Comparison of ENCODE assay signal across 34 mouse cellular contexts in the genomic region with DNA sequence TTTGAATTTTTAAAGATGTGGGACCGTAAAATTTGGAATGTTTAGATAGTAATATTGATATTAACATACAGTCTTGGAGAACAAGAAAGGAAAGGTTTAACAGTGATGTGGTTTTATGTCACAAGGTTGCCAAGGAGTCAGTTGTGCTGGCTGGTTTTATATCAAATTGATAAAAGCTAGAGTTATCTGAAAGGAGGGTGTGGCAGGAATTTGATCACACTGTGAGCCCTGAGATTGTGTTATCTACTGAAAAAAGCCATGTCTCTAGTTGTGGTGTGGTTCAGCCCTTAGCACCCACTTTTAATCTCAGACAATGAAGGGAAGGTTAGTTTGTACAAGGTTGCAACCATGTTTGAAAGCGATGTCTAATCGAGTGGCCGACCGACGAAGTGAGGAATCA.
"Had no signal": no experiment of that assay in that cellular context is flagged by ENCODE, and none has a peak within 500 bp of the region (broad histone marks: within the 10 kb centered on the region; RNA-seq: fewer than 3 reads in every experiment).

No protein-coding gene starts in this region.

- H3K27me3 ChIP-seq: heart, embryonic 12.5 days; heart, embryonic 13.5 days; heart, embryonic 15.5 days; hindbrain, embryonic 12.5 days; hindbrain, embryonic 13.5 days; hindbrain, embryonic 15.5 days; intestine, embryonic 15.5 days; kidney, embryonic 15.5 days had no signal

- H3K27ac ChIP-seq: heart, embryonic 10.5 days; heart, embryonic 13.5 days; heart, embryonic 15.5 days; hindbrain, embryonic 10.5 days; hindbrain, embryonic 12.5 days; hindbrain, embryonic 13.5 days; hindbrain, embryonic 14.5 days; hindbrain, embryonic 15.5 days; hindbrain, postnatal 0 days; intestine, embryonic 15.5 days; kidney, embryonic 15.5 days; kidney, postnatal 0 days; layer of hippocampus, adult 2 months had no signal

- H3K36me3 ChIP-seq: heart, embryonic 10.5 days; heart, embryonic 12.5 days; heart, embryonic 13.5 days; heart, embryonic 15.5 days; hindbrain, embryonic 10.5 days; hindbrain, embryonic 12.5 days; hindbrain, embryonic 13.5 days; hindbrain, embryonic 15.5 days; intestine, embryonic 15.5 days; kidney, embryonic 15.5 days had no signal

- H3K9ac ChIP-seq: heart, embryonic 12.5 days; heart, embryonic 13.5 days; heart, embryonic 15.5 days; hindbrain, embryonic 12.5 days; hindbrain, embryonic 13.5 days; hindbrain, embryonic 14.5 days; hindbrain, embryonic 15.5 days; intestine, embryonic 15.5 days; kidney, embryonic 15.5 days had no signal

- H3K4me3 ChIP-seq: heart, embryonic 10.5 days; heart, embryonic 12.5 days; heart, embryonic 13.5 days; heart, embryonic 15.5 days; hindbrain, embryonic 10.5 days; hindbrain, embryonic 12.5 days; hindbrain, embryonic 13.5 days; hindbrain, embryonic 15.5 days; intestine, embryonic 15.5 days; kidney, embryonic 15.5 days; layer of hippocampus, adult 2 months had no signal

- H3K9me3 ChIP-seq: heart, embryonic 10.5 days; heart, embryonic 13.5 days; heart, embryonic 15.5 days; hindbrain, embryonic 10.5 days; hindbrain, embryonic 12.5 days; hindbrain, embryonic 13.5 days; hindbrain, embryonic 15.5 days; intestine, embryonic 15.5 days; kidney, embryonic 15.5 days had no signal

- DNase-seq: heart, postnatal 10 days; heart, postnatal 14 days; heart, postnatal 36 days; heart, postnatal 4 days; kidney, adult 11 months; kidney, adult 18-20 months; kidney, adult 2 months; kidney, adult 8-10 months; kidney, adult 9 months; kidney, postnatal 10 days; kidney, postnatal 14 days; kidney, postnatal 25 days; kidney, postnatal 36 days; kidney, postnatal 4 days; layer of hippocampus, adult 9-11 months; layer of hippocampus, postnatal 36 days had no signal

- ATAC-seq: hindbrain, embryonic 16.5 days; hindbrain, postnatal 0 days; inflammation-experienced regulatory T-cells, adult 6 months; intestine, embryonic 15.5 days; intestine, embryonic 16.5 days had no signal

- H3K4me2 ChIP-seq: heart, embryonic 11.5 days; heart, embryonic 12.5 days; heart, embryonic 13.5 days; heart, embryonic 15.5 days; hindbrain, embryonic 12.5 days; hindbrain, embryonic 13.5 days; hindbrain, embryonic 14.5 days; hindbrain, embryonic 15.5 days; intestine, embryonic 15.5 days; kidney, embryonic 15.5 days had no signal

- H3K4me1 ChIP-seq: heart, embryonic 10.5 days; heart, embryonic 12.5 days; heart, embryonic 13.5 days; heart, embryonic 15.5 days; hindbrain, embryonic 10.5 days; hindbrain, embryonic 12.5 days; hindbrain, embryonic 13.5 days; hindbrain, embryonic 15.5 days; intestine, embryonic 15.5 days; kidney, embryonic 15.5 days had no signal
